Mouse (Mus musculus) embryo, embryonic 10.5 days (tissue): ENCODE measurements around the gene Dnajc27.

Experiments used
- DNase-seq: peaks from one replicate; pipeline ENCODE4 v3.0.0-alpha.2; 2015; ENCODE audit warnings: low spot score

Dnajc27 gene

GRCm38 (mm10) chr12:4083441-4083840 is 1.1 kb downstream of the Dnajc27 start:
- DNase-seq = no peak

- peak; percentile 85 for DNase-seq
Measured at GRCm38 (mm10) chr12:4107383-4107782, 25.0 kb downstream of the Dnajc27 start.

- no peak for DNase-seq
Measured at GRCm38 (mm10) chr12:4116132-4116531, 33.7 kb downstream of the Dnajc27 start.

GRCm38 (mm10) chr12:4117136-4117535 is 34.8 kb downstream of the Dnajc27 start:
- DNase-seq = no peak

- DNase-seq = no peak
Measured at GRCm38 (mm10) chr12:4117579-4117978, 35.2 kb downstream of the Dnajc27 start.

- DNase-seq = no peak
Measured at GRCm38 (mm10) chr12:4127346-4127745, 45.0 kb downstream of the Dnajc27 start.

- peak; percentile 59 for DNase-seq
Measured at GRCm38 (mm10) chr12:4132941-4133846, 50.8 kb downstream of the Dnajc27 start, which contains the start of gene Adcy3. Gene Adcy3 (plus strand): TSS chr12:4133103.

- DNase-seq = no peak
Measured at GRCm38 (mm10) chr12:4133847-4134212, 51.4 kb downstream of the Dnajc27 start.

- no peak for DNase-seq
Measured at GRCm38 (mm10) chr12:4143179-4143578, 60.8 kb downstream of the Dnajc27 start.

- no peak for DNase-seq
Measured at GRCm38 (mm10) chr12:4150936-4151335, 68.6 kb downstream of the Dnajc27 start.

- DNase-seq = no peak
Measured at GRCm38 (mm10) chr12:4151969-4152368, 69.6 kb downstream of the Dnajc27 start.

- DNase-seq = no peak
Measured at GRCm38 (mm10) chr12:4157466-4157865, 75.1 kb downstream of the Dnajc27 start.

- no peak for DNase-seq
Measured at GRCm38 (mm10) chr12:4158179-4158578, 75.8 kb downstream of the Dnajc27 start.

GRCm38 (mm10) chr12:4158868-4159632 is 76.7 kb downstream of the Dnajc27 start:
- DNase-seq = no peak
